Mouse (Mus musculus): Measurements from ENCODE around the gene Pth2. TPM values are rescaled to one million over a fixed set of nuclear protein-coding genes. Genes with fewer than 3 reads are reported as not detected.

Gene Pth2
- total RNA-seq, 1 experiment = 0.54 TPM

DNA sequence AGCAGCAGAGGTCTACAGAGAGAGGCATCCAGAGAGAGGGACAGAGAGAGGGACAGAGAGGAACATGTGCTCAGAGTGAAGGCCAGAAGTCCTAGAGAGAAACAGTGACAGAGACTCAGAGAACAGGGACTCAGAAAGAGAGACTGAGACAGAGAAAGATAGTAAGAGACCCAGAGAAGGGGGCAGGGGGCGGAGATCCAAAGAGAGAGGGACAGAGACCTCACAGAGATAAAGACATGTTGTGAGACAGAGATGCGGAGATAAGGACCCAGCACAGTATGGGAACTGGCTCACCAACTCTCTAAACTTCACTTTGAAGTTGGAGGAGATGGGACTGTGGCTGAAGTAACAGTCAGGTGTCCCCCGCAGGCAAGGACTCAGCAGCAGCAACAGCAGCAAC, 45.4 kb upstream of the Pth2 start:
- Histone ChIP-seq H3K9me3 (ENCODE audit: control insufficient read depth, insufficient read depth, low read depth, low read length) (no peaks in the 10 kb centered on the region), H3K9ac (ENCODE audit: insufficient read depth, low read depth, low read length, poor library complexity, severe bottlenecking) (no peak overlapping the region), H3K36me3 (ENCODE audit: control insufficient read depth, insufficient read depth, low read length, poor library complexity, severe bottlenecking) (no peaks in the 10 kb centered on the region), H3K27ac (ENCODE audit: insufficient read depth, low read depth, low read length, poor library complexity, severe bottlenecking) (no peak overlapping the region), H3K4me1 (ENCODE audit: control insufficient read depth in 2 of 2, insufficient read depth in 2 of 2, low read length in 2 of 2, poor library complexity in 1 of 2) (peaks cover 0 to 20% of the 10 kb centered on the region in 2 experiments; a peak in 1 of 4 replicates), H3K4me3 (ENCODE audit: insufficient read depth in 1 of 2, low read depth in 1 of 2, low read length in 2 of 2, poor library complexity in 1 of 2, severe bottlenecking in 1 of 2) (no peak overlapping the region)
- no peak for TF ChIP-seq CHD2 (IDR thresholded peaks at IDR 0.05; ENCODE audit: low read depth, low read length)
- no peak for TF ChIP-seq HCFC1 (IDR thresholded peaks at IDR 0.05; ENCODE audit: borderline replicate concordance, insufficient read depth, low read length)
- TF ChIP-seq MAFK (IDR thresholded peaks at IDR 0.05; ENCODE audit: insufficient read depth, low read depth, low read length) = no peak
- TF ChIP-seq ZNF384 (IDR thresholded peaks at IDR 0.05; ENCODE audit: low read depth, low read length) = no peak
- no peak for TF ChIP-seq ZC3H11A (IDR thresholded peaks at IDR 0.05; ENCODE audit: borderline replicate concordance, low read depth, low read length)
- in situ Hi-C loops (cut with MboI; ENCODE audit: low sequenced_read_pairs in 2 of 2, unreplicated experiment in 2 of 2) = no loop called here
- no peak for DNase-seq (ENCODE audit: low read depth, low spot score)

DNA sequence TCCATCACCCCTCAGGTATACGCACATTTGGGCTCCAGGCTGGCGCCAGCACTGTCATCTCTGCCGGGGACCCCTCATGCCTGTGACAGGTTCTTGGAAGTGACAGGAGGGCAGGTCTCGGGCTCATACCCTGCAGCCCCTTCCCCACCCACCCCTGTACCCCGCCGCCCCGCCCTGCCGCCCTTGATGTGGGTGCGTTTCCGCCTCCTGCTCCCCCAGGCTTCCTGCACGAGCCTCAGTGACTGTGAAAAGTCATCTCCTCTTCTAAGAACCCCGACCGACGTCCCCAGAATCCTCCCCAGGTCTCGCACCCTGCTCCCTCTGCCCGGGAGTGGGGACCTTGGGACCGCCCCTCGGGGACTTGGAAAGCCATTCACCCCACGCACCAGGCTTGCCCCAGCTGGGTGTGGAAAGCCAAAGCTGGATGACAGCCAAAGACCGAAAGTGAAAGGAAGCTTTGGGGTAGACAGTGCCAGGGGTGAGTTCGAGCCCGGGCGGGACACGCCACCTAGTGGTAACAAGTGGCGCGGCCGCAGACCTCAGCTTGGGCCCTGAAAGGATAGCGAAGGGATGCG, 44.7 kb upstream of the Pth2 start, which contains the start of the genes Gm45713 and Flt3l:
Gm45713 (minus strand) TSS at position 239 of the 575 bp plus-strand sequence.
Flt3l (minus strand) TSS at position 440 of the 575 bp plus-strand sequence.
- H3K4me1 ChIP-seq (ENCODE audit: control insufficient read depth in 2 of 2, insufficient read depth in 2 of 2, low read length in 2 of 2, poor library complexity in 1 of 2) = peaks cover 0 to 18% of the 10 kb centered on the region in 2 experiments; a peak in 1 of 4 replicates
- no peak within 1 kb of the TSS for H3K27ac ChIP-seq (ENCODE audit: insufficient read depth, low read depth, low read length, poor library complexity, severe bottlenecking)
- no peaks in the 10 kb centered on the region for H3K9me3 ChIP-seq (ENCODE audit: control insufficient read depth, insufficient read depth, low read depth, low read length)
- no peaks in the 10 kb centered on the region for H3K36me3 ChIP-seq (ENCODE audit: control insufficient read depth, insufficient read depth, low read length, poor library complexity, severe bottlenecking)
- in situ Hi-C loops (cut with MboI; ENCODE audit: low sequenced_read_pairs in 2 of 2, unreplicated experiment in 2 of 2) = no loop called here
- H3K4me3 ChIP-seq (ENCODE audit: insufficient read depth in 1 of 2, low read depth in 1 of 2, low read length in 2 of 2, poor library complexity in 1 of 2, severe bottlenecking in 1 of 2) = peak within 1 kb of the TSS; percentile 38 to 56; a peak in 3 of 4 replicates
- H3K9ac ChIP-seq (ENCODE audit: insufficient read depth, low read depth, low read length, poor library complexity, severe bottlenecking) = peak within 1 kb of the TSS; percentile 55; the same call in 1 of the 2 replicates
- peak; percentile 63 for DNase-seq (ENCODE audit: low read depth, low spot score)
- TF ChIP-seq HCFC1 (IDR thresholded peaks at IDR 0.05; ENCODE audit: borderline replicate concordance, insufficient read depth, low read length) = no peak
- peak; percentile 42; the same call in 1 of the 2 replicates for TF ChIP-seq ZC3H11A (IDR thresholded peaks at IDR 0.05; ENCODE audit: borderline replicate concordance, low read depth, low read length)

DNA sequence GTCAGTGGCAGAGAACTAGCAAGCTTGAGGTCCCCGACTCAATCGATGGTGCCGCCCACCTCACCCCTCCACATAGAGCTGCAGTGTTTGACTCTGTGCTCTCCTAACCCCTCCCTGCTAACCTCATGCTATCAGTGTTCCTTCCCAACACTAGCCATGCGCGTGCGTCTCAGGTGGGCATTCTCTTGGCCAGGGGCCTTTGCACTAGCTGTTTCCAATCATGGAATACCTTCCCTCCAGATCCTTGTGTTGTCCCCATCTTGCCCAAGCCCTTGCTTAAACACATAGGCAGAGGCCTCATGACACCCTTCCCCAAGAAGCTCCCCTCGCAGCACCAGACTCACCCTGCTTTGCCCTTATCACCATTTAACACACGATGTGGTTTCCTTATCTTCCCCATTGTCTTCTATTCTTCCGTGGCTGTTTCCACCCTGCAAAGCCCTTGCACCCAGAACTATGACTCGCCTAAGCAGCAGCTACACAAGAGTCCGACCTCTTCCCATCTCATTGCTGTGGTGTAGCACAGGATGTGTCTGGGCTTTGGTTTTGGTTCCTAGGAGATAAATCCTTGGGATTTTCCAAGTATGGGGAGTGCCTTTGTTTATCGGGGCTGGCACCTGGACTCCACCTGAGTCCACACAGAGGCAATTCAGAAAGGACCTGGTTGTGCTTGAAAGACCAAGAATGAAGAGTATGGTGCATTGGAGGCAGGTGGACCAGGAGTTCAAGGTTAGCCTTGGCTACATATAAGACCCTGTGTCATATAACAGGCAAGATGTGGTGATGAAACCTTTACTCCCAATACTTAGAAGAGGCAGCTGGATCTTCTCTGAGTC, 43.4 kb upstream of the Pth2 start:
- peaks cover 10% of the 10 kb centered on the region for H3K36me3 ChIP-seq (ENCODE audit: control insufficient read depth, insufficient read depth, low read length, poor library complexity, severe bottlenecking)
- peaks cover 0 to 11% of the 10 kb centered on the region in 2 experiments; a peak in 1 of 4 replicates for H3K4me1 ChIP-seq (ENCODE audit: control insufficient read depth in 2 of 2, insufficient read depth in 2 of 2, low read length in 2 of 2, poor library complexity in 1 of 2)
- in situ Hi-C loops (cut with MboI; ENCODE audit: low sequenced_read_pairs in 2 of 2, unreplicated experiment in 2 of 2) = no loop called here
- H3K27ac ChIP-seq (ENCODE audit: insufficient read depth, low read depth, low read length, poor library complexity, severe bottlenecking) = no peak overlapping the region
- DNase-seq (ENCODE audit: low read depth, low spot score) = no peak
- H3K4me3 ChIP-seq (ENCODE audit: insufficient read depth in 1 of 2, low read depth in 1 of 2, low read length in 2 of 2, poor library complexity in 1 of 2, severe bottlenecking in 1 of 2) = no peak overlapping the region
- no peaks in the 10 kb centered on the region for H3K9me3 ChIP-seq (ENCODE audit: control insufficient read depth, insufficient read depth, low read depth, low read length)
- no peak overlapping the region for H3K9ac ChIP-seq (ENCODE audit: insufficient read depth, low read depth, low read length, poor library complexity, severe bottlenecking)
- TF ChIP-seq CHD2 (IDR thresholded peaks at IDR 0.05; ENCODE audit: low read depth, low read length) (no peak), HCFC1 (IDR thresholded peaks at IDR 0.05; ENCODE audit: borderline replicate concordance, insufficient read depth, low read length) (no peak), MAFK (IDR thresholded peaks at IDR 0.05; ENCODE audit: insufficient read depth, low read depth, low read length) (no peak)

DNA sequence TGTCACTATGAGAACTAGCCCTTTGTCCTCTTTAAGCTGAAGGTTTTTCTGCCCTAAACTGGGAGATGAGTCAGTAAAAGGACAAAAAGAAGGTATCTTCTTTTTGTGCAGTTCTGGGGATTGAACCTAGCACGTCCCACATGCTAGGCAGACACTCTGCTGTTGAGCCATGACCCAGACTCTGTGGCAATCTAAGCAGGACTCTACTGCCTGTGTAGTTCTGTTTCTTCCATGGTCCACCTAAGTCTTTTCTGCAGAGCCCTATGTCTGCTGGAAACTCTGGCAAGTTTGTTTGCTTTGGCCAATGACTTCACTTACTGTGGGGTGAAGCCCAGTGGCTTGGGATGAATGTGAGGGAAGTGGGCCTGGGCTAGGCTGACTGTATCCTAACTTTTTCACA, 42.4 kb upstream of the Pth2 start:
- Histone ChIP-seq H3K36me3 (ENCODE audit: control insufficient read depth, insufficient read depth, low read length, poor library complexity, severe bottlenecking) (peaks cover 19% of the 10 kb centered on the region), H3K9me3 (ENCODE audit: control insufficient read depth, insufficient read depth, low read depth, low read length) (no peaks in the 10 kb centered on the region), H3K27ac (ENCODE audit: insufficient read depth, low read depth, low read length, poor library complexity, severe bottlenecking) (no peak overlapping the region), H3K4me1 (ENCODE audit: control insufficient read depth in 2 of 2, insufficient read depth in 2 of 2, low read length in 2 of 2, poor library complexity in 1 of 2) (peaks cover 0 to 11% of the 10 kb centered on the region in 2 experiments; a peak in 1 of 4 replicates), H3K9ac (ENCODE audit: insufficient read depth, low read depth, low read length, poor library complexity, severe bottlenecking) (no peak overlapping the region), H3K4me3 (ENCODE audit: insufficient read depth in 1 of 2, low read depth in 1 of 2, low read length in 2 of 2, poor library complexity in 1 of 2, severe bottlenecking in 1 of 2) (no peak overlapping the region)
- no peak for DNase-seq (ENCODE audit: low read depth, low spot score)
- in situ Hi-C loops (cut with MboI; ENCODE audit: low sequenced_read_pairs in 2 of 2, unreplicated experiment in 2 of 2) = no loop called here
- TF ChIP-seq HCFC1 (IDR thresholded peaks at IDR 0.05; ENCODE audit: borderline replicate concordance, insufficient read depth, low read length) = no peak
- no peak for TF ChIP-seq CHD2 (IDR thresholded peaks at IDR 0.05; ENCODE audit: low read depth, low read length)
- no peak for TF ChIP-seq ZC3H11A (IDR thresholded peaks at IDR 0.05; ENCODE audit: borderline replicate concordance, low read depth, low read length)
- no peak for TF ChIP-seq MAFK (IDR thresholded peaks at IDR 0.05; ENCODE audit: insufficient read depth, low read depth, low read length)
- TF ChIP-seq ZNF384 (IDR thresholded peaks at IDR 0.05; ENCODE audit: low read depth, low read length) = no peak

Measured in ES-E14 (cell line).